Mouse (Mus musculus) forebrain, embryonic 14.5 days (tissue): Measurements from ENCODE around the gene Aldh1a3. TPM values are rescaled to one million over a fixed set of nuclear protein-coding genes. Genes with fewer than 3 reads are reported as not detected.

Experiments
- ATAC-seq: fragments of 200-750 bp; cut with Nextera tagmentation; 2 replicates; pipeline ENCODE4 v1.8.0; 2017; ENCODE audit warnings: mild to moderate bottlenecking, moderate library complexity
- DNase-seq: peaks from one replicate; pipeline ENCODE4 v3.0.0-alpha.2; 2015; ENCODE audit warnings: low spot score
- H3K27ac ChIP-seq: fragments of 300-500 bp; sonication (generic); 2 replicates; pipeline ENCODE4 v1.5.1; 2014; ENCODE audit warnings: low read depth, mild to moderate bottlenecking, control low read depth, low read length, moderate library complexity
- H3K27me3 ChIP-seq: fragments of 300-500 bp; sonication (generic); replicated peaks from 2 replicates; pipeline ENCODE4 v1.6.1; 2014; ENCODE audit warnings: low read length, control low read depth, mixed read lengths; ENCODE audit not compliant: control insufficient read depth, insufficient read depth
- H3K36me3 ChIP-seq: fragments of 300-500 bp; sonication (generic); 2 replicates; pipeline ENCODE4 v1.6.1; 2014; ENCODE audit warnings: low read length, control low read depth; ENCODE audit not compliant: control insufficient read depth, insufficient read depth
- H3K4me1 ChIP-seq: fragments of 300-500 bp; sonication (generic); 2 replicates; pipeline ENCODE4 v1.6.1; 2014; ENCODE audit warnings: antibody characterized with exemption, low read length, control low read depth; ENCODE audit not compliant: control insufficient read depth, insufficient read depth
- H3K4me2 ChIP-seq: fragments of 300-500 bp; sonication (generic); 2 replicates; pipeline ENCODE4 v1.6.1; 2014; ENCODE audit warnings: mild to moderate bottlenecking, control low read depth, low read length
- H3K4me3 ChIP-seq: fragments of 300-500 bp; sonication (generic); 2 replicates; pipeline ENCODE4 v1.5.1; 2014; ENCODE audit warnings: low read depth, low read length, control low read depth
- H3K9ac ChIP-seq: fragments of 300-500 bp; sonication (generic); 2 replicates; pipeline ENCODE4 v1.6.1; 2014; ENCODE audit warnings: mild to moderate bottlenecking, low read length, control low read depth, moderate library complexity
- H3K9me3 ChIP-seq: fragments of 300-500 bp; sonication (generic); replicated peaks from 2 replicates; pipeline ENCODE4 v1.6.1; 2016; ENCODE audit warnings: low read length, control low read depth, mixed read lengths; ENCODE audit not compliant: control insufficient read depth
- WGBS: fragments of 180-500 bp; shearing (Covaris S2); extraction: QIAGEN DNeasy Blood & Tissue Kit; methylation state at CpG from one replicate; pipeline ENCODE4 v1.1.7; 2014; 5-methylcytosine and 5-hydroxymethylcytosine counted together
- polyA plus RNA-seq: library from polyadenylated mRNA; unstranded; fragments of >200 nt; fragmentation: Nextera tagmentation; extraction: Ambion mirVana; gene quantifications from 2 replicates; pipeline ENCODE4 v1.2.1, GENCODE M21; 2014

Gene Aldh1a3
- polyA plus RNA-seq, 1 experiment from 2014 or later = 5.4 TPM

GRCm38 (mm10) chr7:66448786-66449540, 21.6 kb upstream of the Aldh1a3 start:
- Histone ChIP-seq H3K4me3 (no peak overlapping the region), H3K4me1 (peaks cover 5% of the 10 kb centered on the region; the same call in 1 of the 2 replicates), H3K36me3 (no peaks in the 10 kb centered on the region), H3K27me3 (no peaks in the 10 kb centered on the region), H3K9ac (no peak overlapping the region), H3K27ac (no peak overlapping the region), H3K4me2 (no peak overlapping the region), H3K9me3 (no peaks in the 10 kb centered on the region)
- DNase-seq (no peak), ATAC-seq (no peak)
- 80% methylated on average over 15 of the region's 15 CpGs for WGBS

DNA sequence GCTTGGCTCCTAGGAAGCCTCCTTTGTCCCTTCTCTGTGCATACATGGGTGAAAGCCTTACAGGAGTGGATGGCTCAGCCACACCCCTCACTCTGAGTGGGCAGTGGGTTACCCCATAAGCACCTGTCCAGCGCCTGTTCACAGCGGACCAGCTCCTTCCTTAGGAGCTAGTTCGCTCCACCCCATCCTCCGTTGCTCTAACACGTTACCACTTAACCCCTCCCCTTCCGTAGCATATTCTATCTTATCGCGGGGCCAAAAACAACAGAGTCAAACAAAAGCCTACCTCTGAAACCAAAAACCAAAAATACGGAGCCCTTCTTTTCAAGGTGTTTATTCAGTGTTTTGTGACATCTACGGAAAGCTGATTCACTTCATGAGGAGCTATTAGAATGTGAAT, 21.0 kb upstream of the Aldh1a3 start:
- WGBS = 56% methylated on average over 10 of the region's 10 CpGs
- H3K9ac ChIP-seq = no peak overlapping the region
- no peaks in the 10 kb centered on the region for H3K9me3 ChIP-seq
- H3K27me3 ChIP-seq = no peaks in the 10 kb centered on the region
- no peak for DNase-seq
- H3K27ac ChIP-seq = no peak overlapping the region
- ATAC-seq = no peak
- H3K4me2 ChIP-seq = no peak overlapping the region
- H3K4me1 ChIP-seq = peaks cover 5% of the 10 kb centered on the region; the same call in 1 of the 2 replicates
- H3K36me3 ChIP-seq = no peaks in the 10 kb centered on the region
- no peak overlapping the region for H3K4me3 ChIP-seq

GRCm38 (mm10) chr7:66446860-66447259, 19.5 kb upstream of the Aldh1a3 start:
- Histone ChIP-seq H3K27me3 (no peaks in the 10 kb centered on the region), H3K4me2 (no peak overlapping the region), H3K4me1 (peaks cover 5% of the 10 kb centered on the region; the same call in 1 of the 2 replicates), H3K9ac (no peak overlapping the region), H3K9me3 (no peaks in the 10 kb centered on the region), H3K36me3 (no peaks in the 10 kb centered on the region), H3K27ac (no peak overlapping the region), H3K4me3 (no peak overlapping the region)
- WGBS = 88% methylated on average over 3 of the region's 3 CpGs
- ATAC-seq (no peak), DNase-seq (no peak)

- no peaks in the 10 kb centered on the region for H3K27me3 ChIP-seq
- DNase-seq (no peak), ATAC-seq (no peak)
- H3K4me3 ChIP-seq = no peak overlapping the region
- H3K27ac ChIP-seq = no peak overlapping the region
- H3K4me2 ChIP-seq = no peak overlapping the region
- H3K9me3 ChIP-seq = no peaks in the 10 kb centered on the region
- H3K9ac ChIP-seq = no peak overlapping the region
- peaks cover 5% of the 10 kb centered on the region; the same call in 1 of the 2 replicates for H3K4me1 ChIP-seq
- 9% methylated on average over 11 of the region's 11 CpGs for WGBS
- H3K36me3 ChIP-seq = no peaks in the 10 kb centered on the region
Measured at GRCm38 (mm10) chr7:66445117-66445905, 18.0 kb upstream of the Aldh1a3 start.

DNA sequence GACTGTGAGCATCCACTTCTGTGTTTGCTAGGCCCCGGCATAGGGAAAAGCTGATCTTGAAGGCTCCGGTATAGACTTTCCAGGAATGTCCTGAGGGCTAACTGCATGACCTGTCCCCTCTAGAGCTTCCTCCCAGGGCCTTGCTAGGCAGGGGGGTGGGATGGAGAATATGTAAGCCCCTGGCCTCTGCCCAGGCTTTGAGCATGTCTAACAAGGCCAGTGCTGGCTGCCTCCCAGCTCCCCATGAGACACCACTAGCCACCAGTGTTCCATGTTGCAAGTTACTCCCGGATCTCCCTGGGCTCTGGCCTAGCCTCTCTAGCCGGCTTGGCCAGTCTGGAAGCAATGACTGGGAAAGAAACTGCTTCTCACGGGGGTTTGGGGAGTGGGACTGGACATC, 17.4 kb upstream of the Aldh1a3 start:
- H3K36me3 ChIP-seq = no peaks in the 10 kb centered on the region
- peaks cover 5% of the 10 kb centered on the region; the same call in 1 of the 2 replicates for H3K4me1 ChIP-seq
- DNase-seq = no peak
- WGBS = 49% methylated on average over 5 of the region's 5 CpGs
- H3K4me2 ChIP-seq = no peak overlapping the region
- no peaks in the 10 kb centered on the region for H3K27me3 ChIP-seq
- no peak overlapping the region for H3K9ac ChIP-seq
- ATAC-seq = no peak
- H3K27ac ChIP-seq = no peak overlapping the region
- H3K4me3 ChIP-seq = no peak overlapping the region
- no peaks in the 10 kb centered on the region for H3K9me3 ChIP-seq

DNA sequence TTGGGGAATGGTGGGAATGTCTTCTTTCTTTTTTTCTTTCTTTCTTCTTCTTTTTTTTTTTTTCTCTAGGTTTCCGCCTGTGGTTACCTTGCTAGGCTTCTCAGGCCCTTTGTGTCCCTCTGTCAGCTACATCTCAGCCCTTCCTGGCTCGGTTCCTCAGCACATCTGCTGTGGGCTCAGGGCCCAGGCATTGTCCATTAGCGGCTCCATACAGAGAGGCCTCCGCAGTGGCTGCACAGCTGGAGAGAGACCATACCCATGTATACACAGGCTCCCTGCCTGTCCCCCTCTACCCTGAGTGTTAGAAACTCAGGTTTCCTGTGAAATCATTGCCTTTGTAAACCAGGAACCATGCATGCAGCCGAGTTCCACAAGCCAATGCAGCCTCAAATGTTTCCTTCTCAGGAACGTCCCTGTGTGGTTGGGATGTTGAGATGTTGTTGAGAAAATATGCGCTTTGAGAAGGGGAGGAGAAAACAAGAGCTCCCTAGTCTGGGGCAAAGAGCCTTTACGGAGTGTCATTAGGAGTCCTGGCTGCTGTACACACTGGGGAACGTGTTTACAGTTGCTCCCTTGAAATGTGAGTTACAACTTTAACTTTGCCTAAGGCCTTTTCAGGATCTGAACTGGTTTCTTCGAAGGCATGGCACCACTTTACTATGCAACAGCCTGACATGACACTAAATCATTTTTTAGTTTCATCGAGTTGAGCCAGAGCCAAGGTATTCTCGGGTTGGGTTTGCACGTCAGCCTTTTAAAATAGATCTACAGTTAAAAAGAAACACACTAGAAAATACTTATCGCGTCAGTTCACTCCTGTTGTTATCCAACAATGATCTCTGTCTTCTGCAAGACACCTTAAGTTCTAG, 15.4 kb upstream of the Aldh1a3 start:
- Histone ChIP-seq H3K9ac (no peak overlapping the region), H3K4me1 (peaks cover 5% of the 10 kb centered on the region; the same call in 1 of the 2 replicates), H3K4me3 (no peak overlapping the region), H3K36me3 (no peaks in the 10 kb centered on the region), H3K4me2 (no peak overlapping the region), H3K9me3 (no peaks in the 10 kb centered on the region), H3K27me3 (no peaks in the 10 kb centered on the region), H3K27ac (no peak overlapping the region)
- 61% methylated on average over 15 of the region's 15 CpGs for WGBS
- no peak for DNase-seq
- no peak for ATAC-seq

DNA sequence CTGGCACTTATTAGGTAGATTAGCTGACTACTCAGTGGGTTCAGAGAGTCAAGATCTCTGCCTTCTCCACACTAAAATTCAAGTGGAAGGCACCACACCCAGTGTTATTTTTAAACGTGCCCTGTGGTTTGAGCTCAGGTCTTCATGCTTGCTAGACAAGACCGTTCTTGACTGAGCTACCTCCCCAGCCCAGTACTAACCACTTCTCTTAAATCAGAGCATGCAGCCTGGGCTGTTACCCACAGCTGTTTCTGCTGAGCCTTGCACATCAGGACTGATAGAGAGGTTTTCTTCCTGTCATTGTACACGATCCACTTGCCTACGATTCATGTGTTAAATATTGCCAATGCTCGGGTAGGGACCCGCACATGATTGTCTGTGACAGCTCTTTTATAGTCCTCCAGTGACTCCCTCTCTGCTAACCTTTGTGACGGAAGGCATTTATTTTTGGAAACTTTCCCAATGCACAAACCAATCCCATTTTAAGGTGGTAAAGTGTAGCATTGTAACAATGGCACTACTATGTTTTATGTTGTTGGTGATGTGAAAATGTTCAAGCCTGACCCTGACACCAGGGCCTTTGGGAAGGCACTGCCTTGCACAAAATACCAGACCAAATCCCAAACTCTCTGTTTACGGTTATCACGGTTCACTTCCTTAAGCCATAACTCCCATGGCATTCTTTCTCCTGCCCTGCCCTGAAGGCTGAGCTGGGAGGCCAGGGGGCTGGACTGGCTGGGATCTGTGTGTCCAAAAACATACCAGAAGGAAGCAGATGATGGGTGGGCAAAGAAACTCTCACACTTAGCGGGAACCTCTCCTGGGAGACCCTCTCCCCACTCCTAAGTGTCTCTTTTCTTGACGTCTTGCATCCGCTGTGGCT, 11.7 kb upstream of the Aldh1a3 start:
- Histone ChIP-seq H3K27ac (no peak overlapping the region), H3K4me3 (no peak overlapping the region), H3K9ac (no peak overlapping the region), H3K9me3 (no peaks in the 10 kb centered on the region), H3K4me1 (no peaks in the 10 kb centered on the region), H3K27me3 (no peaks in the 10 kb centered on the region), H3K36me3 (no peaks in the 10 kb centered on the region), H3K4me2 (no peak overlapping the region)
- ATAC-seq = no peak
- DNase-seq = no peak
- WGBS = 79% methylated on average over 12 of the region's 12 CpGs

DNA sequence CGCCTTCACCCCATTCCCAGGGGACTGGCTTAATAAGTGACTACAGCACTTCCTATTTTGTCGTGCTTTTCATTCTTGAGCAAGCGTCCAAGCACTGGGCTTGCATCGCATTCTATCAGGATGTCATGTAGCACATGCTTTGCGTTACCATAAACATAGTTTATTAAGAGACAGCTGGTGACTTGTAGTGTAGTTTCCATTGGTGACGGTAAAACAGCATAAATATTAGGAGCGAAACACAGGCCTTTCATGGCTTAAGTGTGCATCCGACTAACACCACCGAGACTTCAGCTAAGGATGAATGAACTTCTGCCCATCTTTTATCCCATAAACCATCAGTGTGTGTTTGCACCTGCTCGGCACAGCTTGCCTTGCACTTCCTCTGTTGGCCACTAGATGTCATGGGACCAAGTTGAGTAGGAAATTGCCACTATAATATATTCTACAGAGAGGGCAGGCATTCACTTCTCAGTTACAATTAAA, 7.2 kb upstream of the Aldh1a3 start:
- Histone ChIP-seq H3K9ac (no peak overlapping the region), H3K4me2 (no peak overlapping the region), H3K4me1 (no peaks in the 10 kb centered on the region), H3K36me3 (no peaks in the 10 kb centered on the region), H3K9me3 (no peaks in the 10 kb centered on the region), H3K27ac (no peak overlapping the region), H3K4me3 (no peak overlapping the region), H3K27me3 (0 out of 2 replicates have a peak, but pooled peaks cover 4% of the 10 kb centered on the region)
- ATAC-seq = peak; percentile 57
- WGBS = 48% methylated on average over 10 of the region's 10 CpGs
- DNase-seq = peak; percentile 80
